Mouse (Mus musculus) thymus, adult 2 months (tissue): Measurements from ENCODE around the gene Vmn1r217.

Experiments used
- CTCF ChIP-seq: fragments of 200-500 bp; IDR thresholded peaks from 2 replicates; pipeline ENCODE4 v1.5.1; 2012; ENCODE audit warnings: mild to moderate bottlenecking, control low read depth, low read length, moderate library complexity, borderline replicate concordance; ENCODE audit not compliant: control insufficient read depth, poor library complexity, insufficient read depth; ENCODE audit errors: extremely low read depth
- POLR2A ChIP-seq: fragments of 200-500 bp; IDR thresholded peaks from 2 replicates; pipeline ENCODE4 v1.6.1; 2012; ENCODE audit warnings: mild to moderate bottlenecking, low read length, control low read depth, moderate library complexity; ENCODE audit not compliant: control insufficient read depth, poor library complexity, insufficient read depth; ENCODE audit errors: extremely low read depth

GRCm38 (mm10) chr13:23138880-23139279, 20.9 kb upstream of the Vmn1r217 start:
- TF ChIP-seq POLR2A (no peak), CTCF (no peak)
